Mouse (Mus musculus) spleen, postnatal 36 days (tissue): Measurements from ENCODE around the gene Kirrel3.

Source experiments
- DNase-seq, 2 experiments: peaks; one replicate each; pipeline ENCODE4 v3.0.0; 2022; ENCODE audit warnings: low spot score in 2 of 2, mixed read lengths in 1 of 2

Gene Kirrel3

DNA sequence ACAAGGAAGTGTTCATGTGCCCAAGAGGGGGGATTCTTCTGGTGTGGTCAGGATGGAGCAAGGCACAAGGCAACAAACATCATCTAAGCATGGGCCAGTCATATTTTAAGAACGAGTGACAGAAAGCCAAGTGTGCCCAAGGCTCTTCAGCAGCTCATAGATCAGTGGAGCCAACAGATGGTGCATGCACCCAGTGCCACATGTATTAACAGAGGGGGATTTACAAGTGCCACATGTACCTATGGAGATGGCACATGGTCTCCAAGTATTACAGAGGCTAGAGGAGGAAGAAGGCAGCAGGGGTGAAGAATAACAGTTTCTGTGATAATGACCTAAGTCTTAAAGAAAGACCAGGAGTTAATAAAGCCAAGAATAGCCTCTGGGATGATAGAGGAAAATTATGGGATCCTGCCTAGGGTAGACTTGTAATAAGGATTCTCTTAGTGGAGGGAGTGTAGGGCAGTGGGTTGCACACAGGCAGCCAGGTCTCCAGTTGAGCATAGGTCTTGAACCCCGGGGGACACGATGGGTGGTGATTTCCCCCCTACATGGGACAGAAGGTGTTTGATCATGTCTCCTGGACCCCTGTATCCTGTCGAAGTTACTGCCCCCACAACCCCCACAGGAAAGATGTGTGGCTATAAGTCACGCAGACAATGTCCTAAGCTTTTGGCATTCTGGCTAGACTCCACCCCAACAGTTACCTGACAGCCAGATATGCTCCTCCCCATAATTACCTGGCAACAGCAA is 495.0 kb downstream of the Kirrel3 start:
- no peak for DNase-seq

DNA sequence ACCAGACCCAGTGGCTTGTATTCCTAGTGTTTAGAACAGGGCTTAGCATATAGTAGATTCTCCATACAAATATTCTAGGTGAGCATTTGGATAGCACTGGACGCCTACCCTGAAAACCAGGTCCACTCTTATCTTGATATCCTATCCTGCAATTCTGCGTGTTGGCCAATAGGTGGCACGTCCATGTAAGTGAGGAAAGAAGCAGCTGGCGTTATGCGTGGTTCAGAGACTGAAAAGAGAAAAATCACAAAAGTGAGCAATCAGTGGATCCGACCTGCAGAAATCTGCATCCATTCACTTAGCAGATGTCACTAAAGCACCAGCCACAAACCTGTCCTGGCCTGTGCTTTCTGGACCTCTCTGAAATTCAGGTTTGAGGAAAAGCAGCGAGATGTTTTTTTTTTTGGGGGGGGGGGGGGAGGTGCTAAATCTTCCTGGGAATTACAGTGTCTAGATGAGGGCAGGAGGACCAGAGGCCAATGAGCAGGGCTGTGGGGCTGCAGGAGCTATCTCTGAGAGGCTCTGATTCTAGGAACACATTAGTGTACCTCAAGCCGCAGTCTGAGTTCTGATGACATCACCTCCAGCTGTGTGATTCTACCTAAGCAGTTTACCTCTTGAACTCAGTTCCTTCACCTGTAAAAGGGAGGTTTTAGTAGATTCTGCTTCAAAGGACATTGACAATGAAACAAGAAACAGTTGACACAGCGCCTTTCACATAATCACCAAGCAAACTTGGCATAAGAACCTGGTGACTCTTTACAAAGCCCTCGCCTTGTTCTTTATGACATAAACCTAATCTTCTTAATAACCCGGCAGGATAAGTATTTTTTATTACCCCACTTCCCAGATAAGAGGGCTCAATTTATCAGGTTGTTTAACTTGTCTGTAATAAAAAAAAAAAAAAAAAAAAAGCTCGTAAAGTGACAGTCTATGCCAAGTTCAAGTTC is 498.1 kb downstream of the Kirrel3 start:
- DNase-seq: peak; percentile 16 to 18

DNA sequence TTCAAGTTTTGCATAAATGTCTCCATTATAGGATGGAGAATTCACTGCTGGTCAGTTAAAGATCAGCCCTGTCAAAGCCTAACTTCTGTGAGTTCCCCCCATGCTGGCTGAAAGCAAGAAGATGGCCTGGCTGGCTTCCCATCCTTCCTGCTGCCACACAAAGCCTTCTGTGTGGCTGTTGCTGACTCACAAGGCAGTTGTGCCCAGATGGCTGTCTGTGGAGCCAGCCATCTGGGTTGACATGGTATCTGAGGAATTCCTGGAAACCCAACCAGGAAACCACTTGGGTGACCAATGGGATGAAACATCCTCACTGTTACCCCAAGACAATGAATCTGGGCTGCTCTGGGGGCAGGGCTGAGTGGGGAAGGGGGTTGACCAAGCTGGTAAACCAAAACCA is 500.5 kb downstream of the Kirrel3 start:
- no peak for DNase-seq

DNA sequence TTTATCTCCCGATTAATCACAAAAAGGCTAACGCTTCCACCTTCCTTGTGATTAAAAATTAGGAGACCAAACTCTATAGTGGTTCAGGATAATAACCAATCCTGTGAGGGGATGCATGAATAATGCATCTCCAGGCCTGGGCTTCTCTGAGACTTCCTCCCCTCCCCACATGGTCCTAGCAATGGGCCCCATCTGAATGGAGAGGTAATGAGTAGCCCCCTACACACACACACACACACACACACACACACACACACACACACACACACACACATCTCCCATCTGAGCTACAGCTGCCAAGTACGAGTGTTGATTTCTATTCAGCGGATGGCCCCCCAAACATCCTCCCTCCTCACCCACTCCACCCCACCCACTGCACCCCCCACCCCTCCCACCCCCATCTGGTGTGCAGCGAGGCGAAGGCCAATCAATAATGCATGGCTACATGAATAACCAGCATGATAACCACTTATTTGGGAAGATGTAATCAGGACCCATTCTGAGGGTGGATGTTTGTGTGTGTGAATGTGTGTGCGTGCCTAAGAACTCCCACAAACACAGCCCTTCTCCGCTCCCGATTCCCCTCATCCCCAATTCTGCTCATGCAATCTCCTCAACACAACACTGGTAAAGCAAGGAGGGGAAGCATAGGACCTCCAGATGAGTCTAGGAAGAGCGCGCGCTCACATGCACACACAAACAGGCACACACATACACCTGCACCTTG is 501.9 kb downstream of the Kirrel3 start:
- no peak for DNase-seq

DNA sequence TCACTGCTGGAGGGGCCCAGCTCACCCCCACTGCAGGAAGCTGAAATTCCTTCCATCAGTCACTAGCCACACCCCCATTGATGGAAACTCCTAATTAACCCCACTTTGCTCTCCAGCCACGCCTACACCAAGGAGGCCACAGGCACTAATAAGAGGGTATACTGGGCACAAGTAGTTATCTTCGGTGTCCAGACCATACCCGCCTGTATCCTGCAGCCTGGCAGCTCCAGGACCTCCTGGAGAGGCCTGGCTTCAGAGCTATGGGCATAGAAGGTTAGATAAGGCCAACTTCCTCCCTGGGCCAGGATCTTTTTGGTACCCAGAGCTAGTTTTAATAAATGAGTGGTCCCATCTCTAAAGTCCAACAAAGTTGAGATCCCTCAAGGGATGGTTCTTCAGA is 503.0 kb downstream of the Kirrel3 start:
- no peak for DNase-seq

DNA sequence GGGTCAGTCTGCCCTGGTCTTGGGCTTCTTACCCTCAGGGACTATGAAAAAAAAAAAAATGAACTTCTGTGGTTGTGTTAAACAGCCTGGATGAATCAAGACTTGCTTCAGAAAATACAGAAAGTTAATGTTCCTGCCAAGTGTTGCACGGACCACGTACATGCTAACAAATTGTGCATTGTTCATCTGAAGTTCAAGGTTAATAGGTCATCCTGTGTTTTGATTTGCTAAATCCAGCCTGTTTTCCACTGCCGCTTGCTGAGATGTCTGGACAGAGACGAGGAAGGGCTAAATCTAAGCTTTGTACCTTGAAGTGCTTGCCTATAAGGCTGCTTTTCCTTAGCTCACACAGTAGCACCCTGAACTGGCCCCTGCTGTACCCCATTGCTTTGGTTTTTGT is 506.5 kb downstream of the Kirrel3 start:
- no peak for DNase-seq

DNA sequence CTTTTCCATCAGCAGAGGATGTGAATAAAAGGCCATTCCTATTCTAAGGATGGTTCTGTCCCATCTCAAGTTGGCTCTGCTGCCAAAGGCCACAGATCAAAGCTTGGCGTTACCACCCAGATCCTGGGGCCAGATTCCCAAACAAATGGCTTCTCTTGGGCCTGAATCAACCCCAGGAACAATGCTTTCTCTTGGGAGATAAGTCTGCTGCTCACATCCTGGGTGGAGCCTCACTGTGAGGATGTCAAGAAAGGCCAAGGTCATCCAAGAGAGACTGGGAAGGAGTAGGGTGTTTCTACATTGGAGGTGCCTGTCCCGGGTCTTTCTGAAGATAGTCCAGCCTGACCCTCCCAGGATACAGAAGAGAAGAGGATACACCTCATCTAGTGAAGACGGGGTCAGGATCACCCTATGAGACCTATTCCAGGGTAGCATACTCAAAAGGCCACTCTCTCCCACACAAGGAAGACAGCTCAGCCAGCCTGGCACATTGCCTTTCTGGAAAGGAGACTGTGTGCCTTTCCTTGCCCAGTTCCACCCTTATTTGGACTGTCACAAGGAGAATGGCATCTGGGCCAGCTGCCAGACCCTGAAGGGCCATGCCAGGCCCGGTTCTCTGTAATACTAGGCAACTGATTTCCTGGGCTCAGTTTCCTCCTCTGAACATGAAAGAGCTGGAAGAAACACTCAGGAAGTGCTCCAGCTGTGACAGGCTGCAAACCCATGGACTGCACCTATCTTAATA is 507.9 kb downstream of the Kirrel3 start:
- DNase-seq: peak in 1 of 2 experiments; percentile 15

DNA sequence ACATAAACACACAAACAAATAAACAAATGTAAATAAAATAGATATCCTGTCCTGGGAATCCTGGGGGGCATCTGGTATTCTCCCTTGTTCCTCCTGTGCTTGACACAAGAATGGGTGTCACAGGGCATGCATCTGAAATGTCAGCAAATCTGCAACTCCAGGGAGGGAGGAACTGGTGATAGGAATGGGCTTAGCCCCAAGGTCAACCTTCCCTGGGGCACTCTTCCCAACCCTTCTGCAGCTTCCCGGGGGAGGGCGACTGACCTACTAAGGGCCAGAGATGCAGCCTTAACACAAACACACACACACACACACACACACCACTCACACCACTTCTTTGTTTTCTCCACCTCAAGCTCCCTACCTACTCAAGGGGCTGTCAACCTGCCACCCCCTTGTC is 509.4 kb downstream of the Kirrel3 start:
- DNase-seq: no peak

DNA sequence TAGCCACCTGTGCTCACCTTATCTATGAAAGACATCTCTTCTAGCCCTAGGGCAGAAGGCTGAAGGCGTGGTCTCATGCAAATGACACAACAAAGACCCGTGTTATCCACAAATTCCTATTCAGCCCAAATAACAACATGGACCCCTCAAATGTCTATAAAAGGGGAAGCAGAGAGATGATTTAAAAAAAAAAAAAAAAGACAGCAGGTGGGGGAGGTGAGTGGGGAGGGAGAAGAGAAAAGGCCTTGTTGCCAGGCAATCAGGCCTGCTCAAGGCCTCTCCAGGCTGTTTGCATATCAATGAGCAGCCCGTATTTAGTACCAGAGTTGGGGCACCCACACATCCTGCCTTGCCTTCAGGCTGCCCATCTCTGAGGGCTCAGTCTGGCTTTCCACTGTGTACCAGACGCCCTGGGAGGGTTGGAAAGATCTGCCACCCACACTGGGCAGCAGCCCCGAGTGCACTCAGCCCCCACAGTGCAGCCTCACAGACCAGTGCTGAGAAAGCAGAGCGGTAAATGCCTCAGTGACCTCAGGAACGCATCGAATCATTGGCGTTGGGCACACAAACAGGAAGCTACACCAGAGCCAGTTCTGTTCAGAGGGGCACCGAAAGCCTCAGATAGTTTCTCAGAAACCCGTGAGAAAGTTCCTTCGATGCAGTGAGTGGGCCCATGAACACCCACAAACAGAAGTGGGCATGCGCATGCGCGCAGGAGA is 510.1 kb downstream of the Kirrel3 start:
- peak; percentile 57 to 64 for DNase-seq

DNA sequence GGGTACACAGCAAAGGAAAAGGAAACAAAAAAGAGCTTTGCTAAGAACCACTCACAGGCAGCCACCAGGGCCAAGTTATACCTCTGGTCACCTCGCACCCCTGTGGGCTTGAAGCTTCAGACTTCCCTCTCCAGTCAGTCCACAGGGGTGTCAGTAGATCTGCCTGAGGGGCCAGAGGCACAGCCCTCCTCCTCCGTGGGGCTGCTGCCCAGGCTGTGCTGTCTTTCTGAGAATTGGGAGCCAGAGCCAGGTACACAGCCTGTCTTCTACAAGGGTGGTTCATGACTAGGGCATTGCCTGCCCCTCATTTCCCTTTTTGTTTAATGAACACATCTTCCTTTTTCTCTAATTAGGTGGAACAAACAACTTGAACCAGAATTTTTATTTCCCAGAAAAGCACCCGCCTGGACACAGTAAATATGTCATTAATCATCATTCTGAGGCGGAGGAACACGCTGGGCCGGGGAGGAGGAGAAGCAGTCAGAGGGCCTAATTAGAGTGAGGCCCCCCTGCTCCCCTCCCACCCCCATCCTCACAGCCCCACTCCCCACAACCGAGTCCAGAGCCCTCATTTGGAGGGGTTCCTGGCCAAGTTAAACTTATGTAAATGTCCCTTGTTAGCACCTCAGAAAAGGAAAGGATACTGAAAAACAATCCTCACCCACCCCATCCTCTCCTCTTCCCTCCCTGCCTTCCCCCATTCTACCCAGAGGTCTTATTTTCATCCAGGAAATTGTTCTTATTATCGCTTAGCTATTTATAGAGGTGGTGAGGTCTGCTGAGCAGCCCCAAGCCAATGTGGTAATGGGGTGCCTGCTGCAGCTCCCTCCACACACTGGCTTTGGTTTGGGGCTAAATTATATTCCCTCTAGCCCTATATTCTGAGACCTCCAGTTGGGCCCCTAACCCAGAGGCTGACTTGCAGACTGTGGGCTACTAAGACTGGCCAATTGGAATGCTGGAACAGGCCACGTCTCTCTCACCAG is 512.5 kb downstream of the Kirrel3 start:
- no peak for DNase-seq

DNA sequence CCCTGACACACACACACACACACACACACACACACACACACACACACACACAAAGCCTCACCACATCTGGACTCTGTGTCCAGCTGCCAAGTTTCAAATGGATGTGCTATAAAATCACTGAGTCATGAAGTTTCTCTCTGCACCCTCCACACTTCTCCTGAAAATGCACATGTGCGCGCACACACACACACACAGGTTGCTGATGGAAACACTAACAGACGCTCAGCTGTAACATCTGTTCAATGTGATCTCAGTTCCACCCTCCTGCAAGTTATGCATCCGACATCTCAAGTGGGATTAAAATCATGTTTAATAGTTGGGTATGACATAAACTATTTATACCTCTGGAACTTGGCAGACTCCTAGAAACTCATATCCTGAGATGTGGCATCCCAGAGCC is 518.4 kb downstream of the Kirrel3 start:
- DNase-seq: no peak

DNA sequence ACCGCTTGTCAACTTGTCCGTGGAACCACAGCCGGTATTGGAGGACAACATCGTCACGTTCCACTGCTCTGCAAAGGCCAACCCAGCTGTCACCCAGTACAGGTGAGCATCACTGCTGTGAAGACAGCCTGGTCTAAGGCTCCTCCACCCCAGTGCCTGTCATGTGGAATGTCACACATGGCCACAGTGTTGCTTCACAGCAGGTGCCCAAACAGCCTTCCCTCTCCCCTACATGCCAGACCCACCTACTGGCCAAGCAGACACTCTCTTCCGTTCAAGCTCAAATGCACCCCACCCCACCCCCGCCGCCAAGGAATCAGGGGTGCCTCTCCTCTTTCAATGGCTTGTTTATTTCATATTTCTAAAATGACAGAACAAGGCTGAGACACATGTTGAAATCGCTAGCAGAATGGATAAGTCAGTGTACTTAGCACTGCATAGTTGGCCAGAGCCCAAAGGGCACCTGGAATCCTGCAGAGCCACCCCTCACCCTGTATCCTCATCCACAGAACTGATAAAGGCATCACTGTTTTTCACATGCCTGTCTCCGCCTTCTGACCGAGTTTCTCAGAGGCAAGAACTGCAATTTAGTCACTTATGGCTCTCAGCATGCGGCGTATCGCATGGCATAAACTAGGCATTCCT is 522.1 kb downstream of the Kirrel3 start:
- DNase-seq: no peak

DNA sequence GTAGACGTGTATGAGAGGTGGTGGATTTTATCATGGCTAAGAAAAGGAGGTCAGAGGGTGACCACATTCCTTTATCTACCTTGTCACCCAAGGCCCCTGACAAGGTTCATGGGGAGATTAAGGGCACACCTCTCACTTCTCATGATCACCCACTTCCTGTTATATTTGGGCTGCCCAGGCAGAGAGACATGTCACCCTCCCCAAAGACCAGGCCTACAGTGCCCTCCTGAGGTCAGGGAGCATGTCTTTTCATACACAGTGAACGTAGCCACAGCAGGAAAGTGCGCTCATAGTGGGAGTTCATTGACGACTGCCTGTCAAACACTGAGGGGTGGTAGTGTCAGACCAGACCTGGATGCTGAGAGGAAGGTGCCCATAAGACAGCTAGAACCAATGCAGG is 531.1 kb downstream of the Kirrel3 start:
- DNase-seq: peak; percentile 53 to 60

DNA sequence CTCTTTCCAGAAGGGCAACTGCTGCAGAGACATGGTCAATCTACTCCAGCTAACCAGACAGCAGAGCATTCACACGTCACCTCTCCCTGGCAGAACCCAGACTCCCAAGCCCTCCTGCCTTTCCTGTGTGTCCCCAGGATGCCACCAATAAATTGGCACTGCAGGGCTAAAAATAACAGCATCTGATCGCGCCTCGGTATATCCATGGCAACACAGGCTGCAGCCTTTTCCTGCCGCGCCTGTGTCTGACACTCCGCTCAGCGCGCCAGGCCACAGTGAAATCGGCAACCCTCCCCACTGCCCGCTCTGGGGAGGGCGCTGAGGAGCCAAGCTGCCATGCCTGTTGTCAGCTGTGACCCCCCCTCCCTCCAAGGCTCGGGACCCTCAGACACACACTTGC is 531.9 kb downstream of the Kirrel3 start:
- DNase-seq: no peak

DNA sequence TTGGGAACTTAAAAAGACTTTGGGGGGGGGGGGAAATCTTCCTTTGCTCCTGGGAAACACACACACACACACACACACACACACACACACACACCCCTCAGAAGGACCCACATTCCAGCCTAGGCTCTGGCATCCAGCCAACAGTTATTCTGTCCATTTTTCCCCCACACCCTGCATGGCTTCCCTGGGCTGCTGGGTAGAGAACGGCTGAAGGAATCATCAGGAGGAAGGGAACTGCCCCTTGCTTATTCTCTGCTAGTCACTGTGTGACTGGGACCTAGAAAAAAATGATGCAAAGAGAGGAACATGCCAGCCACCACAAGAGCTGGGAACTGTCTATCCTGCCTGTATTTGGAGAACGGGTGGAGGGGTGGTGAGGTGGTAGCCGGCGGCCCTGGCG is 532.4 kb downstream of the Kirrel3 start:
- no peak for DNase-seq

DNA sequence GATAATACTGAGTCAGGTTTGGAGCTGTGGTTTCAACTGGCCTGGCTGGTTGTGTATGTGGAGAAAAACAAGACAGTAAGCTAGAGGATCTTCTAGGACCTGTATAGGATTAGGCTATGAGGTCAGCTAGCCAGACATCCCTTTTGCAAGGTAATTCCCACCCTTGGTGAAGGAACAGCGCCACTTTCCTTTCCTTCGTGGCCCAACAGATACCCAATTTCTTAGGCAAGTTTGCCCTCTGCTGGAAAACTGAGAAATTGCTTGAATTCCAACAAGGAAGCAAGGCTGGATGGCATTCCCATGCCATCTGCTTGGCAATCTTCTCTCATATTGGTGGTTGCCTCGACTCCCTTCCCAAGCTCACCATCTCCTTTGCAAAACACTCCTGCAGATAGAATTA is 533.7 kb downstream of the Kirrel3 start:
- no peak for DNase-seq

DNA sequence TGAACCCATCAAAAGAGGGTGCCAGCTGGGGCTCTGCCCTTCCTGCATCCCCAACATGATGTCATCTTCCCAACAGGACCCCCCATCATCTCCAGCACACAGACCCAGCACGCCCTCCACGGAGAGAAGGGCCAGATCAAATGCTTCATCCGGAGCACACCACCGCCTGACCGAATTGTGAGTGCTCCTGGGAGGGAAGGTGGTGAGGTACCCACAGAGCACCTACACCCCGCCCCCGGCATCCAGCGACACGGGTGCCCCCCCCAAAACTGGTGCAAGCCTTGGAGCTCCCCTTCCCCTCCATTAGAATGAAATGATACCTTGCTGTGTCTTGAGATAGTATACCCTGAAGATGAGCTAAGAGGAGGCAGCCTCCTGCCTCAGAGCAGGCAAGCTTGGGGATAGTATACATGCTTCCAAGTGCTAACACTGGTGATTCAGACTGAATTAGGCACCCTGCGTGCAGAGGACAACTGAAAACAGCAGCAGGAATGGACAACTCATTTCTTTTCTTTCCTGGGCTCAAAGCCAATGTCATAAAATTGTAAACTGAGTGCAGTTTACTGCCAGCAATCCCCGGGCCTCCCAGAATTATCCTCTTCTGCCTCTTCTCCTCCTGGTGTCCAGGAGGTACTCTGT is 534.4 kb downstream of the Kirrel3 start:
- DNase-seq: no peak

DNA sequence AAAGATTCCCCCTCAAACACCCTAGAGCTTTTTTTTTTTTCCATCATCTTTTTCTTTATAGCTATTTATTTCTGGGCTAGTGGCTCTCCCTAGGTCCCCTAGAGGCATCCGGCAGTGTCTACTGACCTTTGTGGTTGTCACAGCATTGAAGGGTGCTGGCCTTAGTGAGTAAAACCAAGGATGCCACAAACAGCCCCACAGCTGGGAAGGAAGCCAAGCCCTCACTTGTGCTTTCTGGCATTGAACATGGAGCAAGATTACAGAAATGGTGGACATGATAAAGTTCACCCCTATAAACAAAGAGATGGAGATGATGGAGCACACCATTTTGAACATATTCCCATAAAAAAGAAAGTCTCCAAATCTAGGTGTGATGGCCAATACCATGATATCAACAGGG is 536.0 kb downstream of the Kirrel3 start:
- no peak for DNase-seq
